Mouse (Mus musculus): ENCODE data around the gene Bcap31.
"Not testable (repeated sequence)": the region's sequence is repeated elsewhere in the genome, so short reads cannot be mapped to it uniquely, and the experiment has no call there.

Bcap31 gene

GRCm38 (mm10) chrX:73716109-73716661 is at the start of gene Bcap31, which contains the start of gene Abcd1:
Gene Bcap31 (minus strand): TSS chrX:73716175.
Gene Abcd1 (plus strand): TSS chrX:73716597.
- peak; percentile 94 for DNase-seq

GRCm38 (mm10) chrX:73765311-73765710 is 49.3 kb upstream of the Bcap31 start:
- DNase-seq, result peak; percentile 52

- peak; percentile 70 for DNase-seq
These were observed 42.8 kb upstream of the Bcap31 start for GRCm38 (mm10) chrX:73758611-73759290.

GRCm38 (mm10) chrX:73756334-73757140 is 40.6 kb upstream of the Bcap31 start, which contains the start of gene Plxnb3:
Gene Plxnb3 (plus strand): TSS chrX:73757090.
- DNase-seq, result peak in 1 of 2 experiments; percentile 35

- no peak for DNase-seq
These were observed 33.0 kb upstream of the Bcap31 start for GRCm38 (mm10) chrX:73748977-73749376.

- DNase-seq, result no peak
These were observed 29.0 kb upstream of the Bcap31 start for GRCm38 (mm10) chrX:73744774-73745481.

- not testable (repeated sequence) for DNase-seq
These were observed 23.9 kb upstream of the Bcap31 start for GRCm38 (mm10) chrX:73739841-73740240.

- no peak for DNase-seq
These were observed 23.2 kb upstream of the Bcap31 start for GRCm38 (mm10) chrX:73739151-73739550.

- DNase-seq, result peak; percentile 51 to 53
These were observed 22.2 kb upstream of the Bcap31 start for GRCm38 (mm10) chrX:73738155-73738554.

GRCm38 (mm10) chrX:73730908-73731307 is 14.9 kb upstream of the Bcap31 start:
- DNase-seq, result no peak

- peak; percentile 45 to 60 for DNase-seq
These were observed 2.8 kb upstream of the Bcap31 start for GRCm38 (mm10) chrX:73718686-73719362.

- peak; percentile 10 to 12 for DNase-seq
These were observed 2.3 kb upstream of the Bcap31 start for GRCm38 (mm10) chrX:73718271-73718670.

GRCm38 (mm10) chrX:73717667-73718066 is 1.7 kb upstream of the Bcap31 start:
- peak; percentile 38 to 47 for DNase-seq

GRCm38 (mm10) chrX:73716709-73717545 is 952 bp upstream of the Bcap31 start:
- DNase-seq, result peak in 1 of 2 experiments; percentile 34

GRCm38 (mm10) chrX:73715476-73716108 is 383 bp downstream of the Bcap31 start:
- DNase-seq, result peak; percentile 57 to 58

GRCm38 (mm10) chrX:73700472-73700871 is 15.5 kb downstream of the Bcap31 start:
- DNase-seq, result no peak

- peak; percentile 70 for DNase-seq
These were observed 24.9 kb downstream of the Bcap31 start for GRCm38 (mm10) chrX:73690917-73691629.

- peak in 1 of 2 experiments; percentile 30 for DNase-seq
These were observed 30.3 kb downstream of the Bcap31 start for GRCm38 (mm10) chrX:73685629-73686028.

GRCm38 (mm10) chrX:73684978-73685377 is 31.0 kb downstream of the Bcap31 start:
- no peak for DNase-seq

GRCm38 (mm10) chrX:73684156-73684555 is 31.8 kb downstream of the Bcap31 start:
- DNase-seq, result no peak
